Mouse (Mus musculus) stomach, embryonic 14.5 days (tissue): ENCODE measurements around the gene Rhbdd3. TPM values are rescaled to one million over a fixed set of nuclear protein-coding genes. Genes with fewer than 3 reads are reported as not detected.
A peak's percentile ranks its signal among the peaks of the same experiment; 100 is the strongest.

Experiments
- ATAC-seq: fragments of 200-750 bp; cut with Nextera tagmentation; 2 replicates; pipeline ENCODE4 v1.8.0; 2017; ENCODE audit warnings: low read depth, moderate TSS enrichment; ENCODE audit not compliant: insufficient number of reproducible peaks, insufficient read depth, low FRiP score
- H3K27ac ChIP-seq: fragments of 300-500 bp; sonication (generic); 2 replicates; pipeline ENCODE4 v1.5.1; 2014; ENCODE audit warnings: mild to moderate bottlenecking, low read length, moderate library complexity, mixed read lengths
- H3K27me3 ChIP-seq: fragments of 300-500 bp; sonication (generic); 2 replicates; pipeline ENCODE4 v1.6.1; 2014; ENCODE audit warnings: low read length, control low read depth, mixed read lengths; ENCODE audit not compliant: control insufficient read depth, insufficient read depth
- H3K36me3 ChIP-seq: fragments of 300-500 bp; sonication (generic); 2 replicates; pipeline ENCODE4 v1.6.1; 2014; ENCODE audit warnings: mild to moderate bottlenecking, control low read depth, low read length, moderate library complexity, mixed read lengths; ENCODE audit not compliant: control insufficient read depth, insufficient read depth
- H3K4me1 ChIP-seq: fragments of 300-500 bp; sonication (generic); 2 replicates; pipeline ENCODE4 v1.6.1; 2014; ENCODE audit warnings: low read length, control low read depth, mixed read lengths; ENCODE audit not compliant: control insufficient read depth, insufficient read depth
- H3K4me2 ChIP-seq: fragments of 300-500 bp; sonication (generic); replicated peaks from 2 replicates; pipeline ENCODE4 v1.6.1; 2014; ENCODE audit warnings: low read depth, low read length, control low read depth
- H3K4me3 ChIP-seq: fragments of 300-500 bp; sonication (generic); 2 replicates; pipeline ENCODE4 v1.5.1; 2014; ENCODE audit warnings: low read depth, low read length, control low read depth
- H3K9ac ChIP-seq: fragments of 300-500 bp; sonication (generic); replicated peaks from 2 replicates; pipeline ENCODE4 v1.6.1; 2014; ENCODE audit warnings: low read depth, mild to moderate bottlenecking, control low read depth, low read length, moderate library complexity, mixed read lengths
- H3K9me3 ChIP-seq: fragments of 300-500 bp; sonication (generic); 2 replicates; pipeline ENCODE4 v1.6.1; 2016; ENCODE audit warnings: low read depth, low read length, control low read depth; ENCODE audit not compliant: control insufficient read depth
- WGBS: fragments of 180-500 bp; shearing (Covaris S2); extraction: QIAGEN DNeasy Blood & Tissue Kit; methylation state at CpG from one replicate; pipeline ENCODE4 v1.1.7; 2014; 5-methylcytosine and 5-hydroxymethylcytosine counted together
- polyA plus RNA-seq: library from polyadenylated mRNA; unstranded; fragments of >200 nt; fragmentation: Nextera tagmentation; extraction: Ambion mirVana; gene quantifications from 2 replicates; pipeline ENCODE4 v1.2.1, GENCODE M21; 2014

Rhbdd3 gene
- 29.7 and 31.2 TPM in 2 replicates for polyA plus RNA-seq

DNA sequence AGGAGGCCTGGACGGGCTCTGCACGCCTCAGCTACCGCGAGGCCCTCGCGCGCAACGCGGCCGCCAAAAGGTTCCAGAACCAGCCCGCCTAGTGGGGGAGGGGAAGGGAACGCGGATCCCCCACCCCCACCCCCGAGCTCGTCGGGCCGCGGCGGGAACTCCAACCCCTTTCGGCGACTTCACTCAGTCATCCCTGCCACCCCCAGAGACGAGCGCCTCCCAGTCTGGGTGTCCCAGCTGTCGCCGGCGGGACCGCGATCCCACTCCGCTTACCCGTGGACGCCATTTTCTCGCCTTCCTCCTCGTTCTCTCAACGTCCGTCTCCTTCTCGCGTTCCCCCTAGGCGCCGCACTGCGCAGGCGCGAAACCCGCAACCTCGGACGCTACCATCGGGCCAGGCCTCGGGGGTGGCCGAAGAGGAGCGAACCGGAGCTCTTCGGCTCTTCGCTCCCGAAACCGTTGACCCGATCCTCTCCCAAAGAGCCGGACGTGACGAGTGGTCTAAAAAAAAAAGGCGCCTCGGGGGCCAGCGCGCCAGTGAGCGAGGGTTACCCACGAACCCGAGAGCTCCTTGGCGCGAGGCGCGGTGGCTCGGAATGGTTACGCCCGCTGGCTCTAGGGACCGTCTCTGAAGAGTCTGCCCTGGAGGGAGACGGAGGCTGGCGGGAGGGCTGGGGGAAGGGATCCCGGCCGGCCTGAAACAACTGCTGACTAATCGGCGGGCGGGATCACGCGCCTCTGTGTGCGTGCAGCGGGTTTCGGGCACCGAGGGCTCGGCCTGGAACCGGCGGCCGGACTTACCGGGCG, at the start of gene Rhbdd3, which contains the start of gene Ewsr1:
Gene Rhbdd3, plus strand, starts transcription at position 191 of the 807 bp plus-strand sequence.
Gene Ewsr1, minus strand, starts transcription at position 531 of the 807 bp plus-strand sequence.
- Histone ChIP-seq H3K36me3 (peaks cover 4% of the 10 kb centered on the region; the same call in 1 of the 2 replicates), H3K4me3 (peak within 1 kb of the TSS; percentile 96), H3K27ac (peak within 1 kb of the TSS; percentile 98), H3K4me2 (peak within 1 kb of the TSS; percentile 85), H3K9me3 (no peaks in the 10 kb centered on the region), H3K9ac (peak within 1 kb of the TSS; percentile 98), H3K27me3 (no peaks in the 10 kb centered on the region), H3K4me1 (peaks cover 21% of the 10 kb centered on the region; the same call in 1 of the 2 replicates)
- peak; percentile 87 for ATAC-seq
- under 1% methylated on average over 87 of the region's 92 CpGs for WGBS

DNA sequence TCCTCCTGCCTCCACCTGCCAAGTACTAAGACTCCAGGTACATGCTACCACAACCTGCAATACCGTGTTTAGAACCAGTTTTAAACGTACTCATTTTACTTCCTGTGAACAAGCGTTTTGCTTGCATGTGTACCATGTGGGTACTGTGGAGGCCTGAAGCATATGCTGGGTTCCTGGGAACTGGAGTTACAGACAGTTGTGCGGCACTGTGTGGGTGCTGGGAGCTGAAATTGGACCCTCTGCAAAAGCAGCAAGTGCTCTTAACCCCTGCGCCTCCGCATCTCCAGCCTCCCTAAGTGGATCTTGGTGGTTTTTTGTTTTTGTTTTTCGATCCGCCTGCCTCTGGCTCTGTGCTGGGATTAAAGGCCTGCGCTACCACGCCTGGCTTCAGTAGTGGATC, 47.1 kb upstream of the Rhbdd3 start:
- Histone ChIP-seq H3K27ac (no peak overlapping the region), H3K4me2 (no peak overlapping the region), H3K4me1 (no peaks in the 10 kb centered on the region), H3K9me3 (no peaks in the 10 kb centered on the region), H3K9ac (no peak overlapping the region), H3K36me3 (no peaks in the 10 kb centered on the region), H3K27me3 (0 out of 2 replicates have a peak, but pooled peaks cover 5% of the 10 kb centered on the region), H3K4me3 (no peak overlapping the region)
- WGBS: 83% methylated on average over 10 of the region's 10 CpGs
- no peak for ATAC-seq

DNA sequence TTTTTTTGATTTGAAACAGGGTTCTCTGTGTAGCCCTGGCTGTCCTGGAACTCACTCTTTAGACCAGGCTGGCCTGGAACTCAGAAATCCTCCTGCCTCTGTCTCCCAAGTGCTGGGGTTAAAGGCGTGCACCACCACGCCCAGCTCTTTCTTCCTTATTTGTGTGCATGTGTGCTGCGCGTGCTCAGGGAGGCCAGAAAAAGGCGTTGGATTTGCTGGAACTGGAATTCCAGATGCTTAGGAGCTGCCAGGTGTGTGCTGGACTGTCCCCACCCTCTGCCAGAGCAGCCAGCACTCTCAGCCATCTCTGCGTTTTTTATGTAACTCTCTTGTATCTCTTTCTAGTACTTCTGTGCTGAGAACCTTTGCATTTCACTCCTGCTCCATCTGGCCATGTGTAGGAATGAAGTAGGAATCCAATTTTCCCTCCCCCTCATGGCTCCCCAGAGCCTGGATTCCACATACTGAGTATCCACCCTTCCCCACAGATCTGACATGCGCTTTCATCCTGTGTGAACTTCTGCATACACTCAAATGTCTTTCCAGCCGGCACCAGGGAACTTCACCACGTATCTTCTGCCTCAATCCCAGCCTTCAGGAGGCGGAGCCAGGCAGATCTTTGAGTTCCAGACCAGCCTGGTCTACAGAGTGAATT, 46.4 kb upstream of the Rhbdd3 start:
- no peak overlapping the region for H3K4me2 ChIP-seq
- H3K36me3 ChIP-seq: no peaks in the 10 kb centered on the region
- WGBS: 64% methylated on average over 10 of the region's 10 CpGs
- no peak overlapping the region for H3K9ac ChIP-seq
- 0 out of 2 replicates have a peak, but pooled peaks cover 2% of the 10 kb centered on the region for H3K4me1 ChIP-seq
- H3K27me3 ChIP-seq: peaks cover 12% of the 10 kb centered on the region; the same call in 1 of the 2 replicates
- H3K4me3 ChIP-seq: no peak overlapping the region
- ATAC-seq: no peak
- no peak overlapping the region for H3K27ac ChIP-seq
- no peaks in the 10 kb centered on the region for H3K9me3 ChIP-seq

DNA sequence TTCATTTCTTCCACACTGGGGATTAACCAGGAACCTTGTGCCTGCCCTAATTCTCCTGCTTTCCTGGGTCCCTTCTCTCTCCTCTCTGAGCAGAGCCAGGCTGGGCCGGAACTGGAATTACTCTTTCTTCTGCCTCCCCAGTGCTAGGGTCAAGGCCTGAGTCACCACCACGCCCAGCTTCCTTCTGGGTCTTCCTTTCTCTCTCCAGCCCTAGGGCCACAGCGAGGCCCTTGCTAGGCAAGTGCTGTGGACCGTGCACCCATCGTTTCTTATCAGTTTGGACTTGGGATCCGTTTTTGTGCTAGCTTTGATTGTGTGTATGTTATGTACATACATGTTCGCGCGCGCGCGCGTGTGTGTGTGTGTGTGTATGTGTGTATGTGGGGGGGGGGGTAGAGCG, 44.6 kb upstream of the Rhbdd3 start:
- Histone ChIP-seq H3K4me1 (0 out of 2 replicates have a peak, but pooled peaks cover 10% of the 10 kb centered on the region), H3K9me3 (no peaks in the 10 kb centered on the region), H3K9ac (no peak overlapping the region), H3K4me2 (no peak overlapping the region), H3K27ac (no peak overlapping the region), H3K4me3 (no peak overlapping the region), H3K36me3 (no peaks in the 10 kb centered on the region), H3K27me3 (peaks cover 23% of the 10 kb centered on the region)
- WGBS: 82% methylated on average over 14 of the region's 14 CpGs
- no peak for ATAC-seq

DNA sequence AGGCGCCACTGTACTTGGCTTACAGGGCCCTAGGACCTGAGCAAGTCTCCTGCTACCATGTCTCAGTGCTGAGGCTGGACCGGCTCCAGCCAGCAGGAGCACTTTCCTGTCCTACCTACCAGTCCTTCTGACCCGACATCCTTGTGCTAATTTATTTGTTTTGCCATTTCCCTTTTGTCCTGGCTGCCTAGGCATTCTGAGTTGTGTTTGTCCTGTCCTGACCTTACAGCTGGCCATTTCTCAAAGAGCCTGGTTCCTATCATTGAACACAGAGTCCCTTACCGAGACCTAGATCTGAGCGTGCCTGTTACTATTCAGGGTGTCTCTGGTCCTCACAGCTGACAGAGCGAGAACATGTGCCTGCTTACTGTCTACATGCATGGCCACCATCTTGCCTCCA, 43.9 kb upstream of the Rhbdd3 start:
- Histone ChIP-seq H3K36me3 (no peaks in the 10 kb centered on the region), H3K27me3 (peaks cover 30% of the 10 kb centered on the region), H3K9me3 (no peaks in the 10 kb centered on the region), H3K4me2 (no peak overlapping the region), H3K4me1 (peaks cover 14% of the 10 kb centered on the region; the same call in 1 of the 2 replicates), H3K27ac (no peak overlapping the region), H3K9ac (no peak overlapping the region), H3K4me3 (no peak overlapping the region)
- 54% methylated on average over 6 of the region's 6 CpGs for WGBS
- ATAC-seq: no peak

DNA sequence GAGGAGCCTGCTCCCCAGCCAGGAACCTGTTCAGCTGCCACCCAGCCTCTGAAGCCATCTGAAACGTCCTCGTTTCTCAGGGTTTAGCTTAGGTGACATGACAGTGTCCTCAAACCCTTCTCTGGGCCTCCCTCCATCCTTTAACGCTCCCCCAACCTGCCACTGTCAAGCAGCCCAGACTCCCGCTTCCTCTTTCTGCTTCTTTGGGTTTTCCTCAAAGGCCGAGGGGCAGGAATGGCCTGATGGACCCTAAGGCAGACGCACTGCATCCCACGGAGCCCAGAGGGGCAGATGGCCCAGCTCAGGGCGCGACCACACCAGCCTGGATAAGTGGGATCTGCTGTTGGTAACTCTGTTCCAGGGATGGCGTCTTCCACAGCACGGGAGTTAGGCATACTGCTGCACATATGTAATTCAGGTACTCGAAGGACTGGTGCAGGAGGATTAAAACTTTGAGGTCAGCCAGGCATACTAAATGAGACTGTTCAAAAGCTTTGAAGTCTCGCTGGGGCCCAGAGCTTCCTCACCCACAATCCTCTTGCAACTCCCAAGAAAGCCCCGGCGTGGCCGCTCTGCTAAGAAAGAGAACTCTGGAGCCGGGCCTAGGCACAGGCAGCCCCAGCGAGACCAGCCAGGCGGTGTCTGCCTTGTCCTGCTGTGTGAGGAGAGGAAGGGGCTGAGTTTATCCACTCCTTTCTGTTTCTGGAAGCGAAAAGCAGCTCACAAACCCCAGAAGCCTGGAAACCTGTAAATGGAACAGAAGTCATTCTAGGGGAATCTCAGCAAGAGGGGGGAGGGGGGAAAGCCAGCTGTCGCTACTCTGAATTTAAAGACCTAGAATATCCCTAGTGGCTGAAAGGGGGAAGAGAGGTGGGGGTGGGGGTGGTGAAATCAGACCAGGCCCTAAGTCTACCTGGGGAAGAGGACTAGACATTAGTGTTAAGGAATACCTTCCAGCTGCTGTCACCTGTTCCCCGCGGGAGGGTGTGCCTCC, 42.5 kb upstream of the Rhbdd3 start:
- Histone ChIP-seq H3K4me3 (no peak overlapping the region), H3K36me3 (no peaks in the 10 kb centered on the region), H3K27me3 (peaks cover 43% of the 10 kb centered on the region), H3K4me1 (peaks cover 17% of the 10 kb centered on the region), H3K4me2 (no peak overlapping the region), H3K9me3 (no peaks in the 10 kb centered on the region), H3K27ac (no peak overlapping the region), H3K9ac (no peak overlapping the region)
- no peak for ATAC-seq
- 46% methylated on average over 23 of the region's 23 CpGs for WGBS

DNA sequence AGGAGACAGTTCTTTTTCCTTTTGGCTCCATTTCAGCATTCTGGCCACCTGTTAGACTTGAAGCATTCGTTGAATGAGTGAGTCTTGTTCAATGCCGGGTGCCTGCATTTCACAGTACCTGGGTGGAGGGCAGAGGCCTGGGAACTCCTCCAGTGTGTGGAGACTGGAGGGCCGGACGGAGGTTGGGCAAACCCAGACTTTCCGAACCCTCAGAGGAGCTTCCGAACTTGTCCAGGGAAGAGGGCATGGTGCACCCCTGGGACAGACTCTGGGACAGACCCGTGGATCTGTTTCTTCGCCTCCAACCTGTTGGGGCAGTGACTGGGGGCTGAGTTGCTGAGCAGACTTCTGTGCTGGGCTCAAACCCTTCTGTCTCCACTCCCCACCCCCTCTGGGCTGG, 41.7 kb upstream of the Rhbdd3 start:
- 58% methylated on average over 8 of the region's 8 CpGs for WGBS
- H3K4me2 ChIP-seq: no peak overlapping the region
- no peak for ATAC-seq
- H3K36me3 ChIP-seq: no peaks in the 10 kb centered on the region
- peaks cover 46% of the 10 kb centered on the region for H3K27me3 ChIP-seq
- H3K4me3 ChIP-seq: no peak overlapping the region
- H3K27ac ChIP-seq: no peak overlapping the region
- H3K4me1 ChIP-seq: peaks cover 23% of the 10 kb centered on the region
- no peaks in the 10 kb centered on the region for H3K9me3 ChIP-seq
- no peak overlapping the region for H3K9ac ChIP-seq

DNA sequence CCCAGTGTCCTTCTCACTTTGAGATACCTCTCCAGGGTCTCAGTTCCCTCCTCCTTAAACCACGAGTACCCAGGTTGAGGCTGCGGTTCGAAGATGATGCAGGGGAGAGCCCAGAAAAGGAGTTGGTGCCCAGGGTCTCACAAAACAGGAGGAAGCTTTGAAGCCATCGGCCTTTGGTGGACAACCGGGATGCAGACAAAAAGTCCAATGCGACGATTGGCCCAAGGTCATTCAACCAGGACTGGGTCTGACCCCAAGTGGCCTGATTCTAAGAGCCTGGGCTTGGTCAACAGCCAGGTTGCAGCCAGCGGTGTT, 41.2 kb upstream of the Rhbdd3 start:
- H3K9ac ChIP-seq: peak overlapping the region; percentile 38; the same call in 1 of the 2 replicates
- 27% methylated on average over 8 of the region's 8 CpGs for WGBS
- no peak overlapping the region for H3K27ac ChIP-seq
- peak overlapping the region; percentile 33 for H3K4me3 ChIP-seq
- H3K36me3 ChIP-seq: no peaks in the 10 kb centered on the region
- H3K9me3 ChIP-seq: no peaks in the 10 kb centered on the region
- H3K27me3 ChIP-seq: peaks cover 49% of the 10 kb centered on the region
- ATAC-seq: no peak
- peaks cover 28% of the 10 kb centered on the region for H3K4me1 ChIP-seq
- H3K4me2 ChIP-seq: peak overlapping the region; percentile 68
